Mouse (Mus musculus): ENCODE data around the gene Rxrg. TPM values are rescaled to one million over a fixed set of nuclear protein-coding genes. Genes with fewer than 3 reads are reported as not detected.

The Rxrg gene
- total RNA-seq, 2 experiments from 2014 or later: 69.1 to 81.9 TPM

- peak; percentile 90 to 96 for DNase-seq
Measured at GRCm38 (mm10) chr1:167644866-167645537, 46.8 kb downstream of the Rxrg start.

DNA sequence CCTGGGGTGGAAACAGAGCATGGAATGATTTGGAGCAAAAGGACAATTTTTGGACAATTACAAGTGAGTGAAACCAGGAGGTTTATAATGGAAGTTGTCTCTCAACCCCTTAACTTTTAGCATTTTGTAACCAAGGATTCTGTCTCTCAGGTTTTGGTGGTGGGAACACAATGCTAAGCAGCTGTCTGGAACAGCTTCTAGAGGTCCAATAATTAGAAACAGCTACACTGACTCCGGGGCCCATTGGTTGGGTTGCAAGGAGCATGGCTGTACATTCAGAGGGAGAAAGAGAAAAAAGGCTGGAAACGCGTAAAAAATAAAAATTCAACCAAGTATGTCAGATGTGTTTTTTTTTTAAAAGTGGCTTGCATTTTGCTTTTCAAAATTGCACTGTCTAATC, 50.5 kb downstream of the Rxrg start:
- no peak for DNase-seq

GRCm38 (mm10) chr1:167649122-167649633, 51.0 kb downstream of the Rxrg start:
- peak; percentile 52 to 61 for DNase-seq

- no peak for DNase-seq
Measured at GRCm38 (mm10) chr1:167652336-167652735, 54.2 kb downstream of the Rxrg start.

DNA sequence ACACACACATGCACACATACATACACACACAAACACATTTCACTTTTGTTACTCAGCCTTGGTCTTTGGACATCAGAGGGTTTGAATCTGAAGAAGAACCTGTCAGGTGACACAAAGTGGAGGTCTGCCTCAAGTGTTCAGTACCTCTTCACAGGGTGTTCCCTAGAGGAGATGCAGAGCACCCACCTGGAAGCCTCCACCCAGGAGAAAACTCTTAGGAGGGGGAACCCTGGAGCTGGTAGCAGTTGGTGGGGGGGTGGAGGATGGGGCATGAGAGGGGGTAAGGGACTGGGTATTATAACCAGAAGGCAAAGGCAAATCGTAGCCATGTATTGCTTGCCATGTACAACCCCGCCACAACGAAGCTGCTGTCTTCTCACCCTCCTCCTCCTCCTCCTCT, 60.9 kb downstream of the Rxrg start:
- DNase-seq: no peak

GRCm38 (mm10) chr1:167660521-167661101, 62.4 kb downstream of the Rxrg start:
- DNase-seq: peak; percentile 67 to 80

DNA sequence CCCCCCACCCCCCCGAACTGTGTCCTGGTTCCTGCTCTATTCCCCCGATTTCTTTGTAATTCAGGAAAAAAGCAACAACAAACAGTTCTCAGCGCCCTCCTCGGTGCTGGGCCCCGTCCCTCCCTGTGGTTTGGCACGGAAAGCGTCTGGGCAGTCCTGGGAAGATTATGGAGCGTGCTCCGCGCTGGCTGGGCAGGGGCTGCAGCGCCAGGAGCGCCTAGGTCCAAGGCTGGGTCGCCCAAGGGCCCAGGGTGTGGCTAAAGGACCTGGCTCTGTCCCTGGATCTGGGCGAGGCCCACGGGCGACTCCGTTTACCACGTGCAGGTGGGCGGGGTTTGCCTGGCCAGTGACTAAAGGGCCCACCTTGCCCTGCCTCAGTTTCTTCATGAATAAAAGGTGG, 62.9 kb downstream of the Rxrg start:
- DNase-seq: peak; percentile 49 to 57

DNA sequence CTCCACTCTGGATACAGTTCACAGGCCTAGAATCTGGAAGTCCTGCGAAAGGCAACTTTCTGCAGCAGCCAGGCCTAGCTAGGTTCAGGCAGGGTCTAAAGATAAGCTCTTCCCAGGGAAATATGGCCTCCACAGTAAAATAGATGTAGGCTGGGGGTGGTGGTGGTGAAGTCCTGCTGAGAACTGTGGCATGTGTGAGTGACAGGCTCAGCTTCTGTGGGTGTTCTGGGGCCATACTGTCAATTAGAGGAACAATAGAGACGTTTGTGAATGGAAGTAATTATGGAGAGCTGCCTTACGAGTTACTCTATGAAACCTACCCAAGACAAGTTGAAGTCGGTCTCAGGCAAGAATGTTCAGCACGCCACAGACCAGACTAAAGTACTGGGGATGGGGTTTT, 65.0 kb downstream of the Rxrg start:
- DNase-seq: no peak

DNA sequence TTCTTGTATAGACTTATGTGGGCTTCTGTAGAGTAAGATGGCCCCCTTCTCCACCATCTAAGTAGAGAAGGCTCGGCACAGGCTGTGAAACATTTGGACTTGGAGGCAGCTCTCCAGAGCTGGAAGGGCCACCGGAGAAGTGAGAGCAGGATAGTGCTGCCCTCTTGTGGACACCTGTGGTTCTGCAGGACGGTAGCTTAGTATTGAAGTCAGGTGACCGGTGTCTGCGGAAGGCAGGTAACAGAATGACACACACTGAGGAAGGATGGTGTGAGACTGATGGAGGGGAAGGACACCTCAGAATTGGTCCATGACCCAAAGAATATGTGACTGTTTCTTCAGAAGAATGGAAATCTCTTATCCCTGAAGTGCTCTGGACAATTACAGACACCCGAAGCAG, 71.6 kb downstream of the Rxrg start:
- DNase-seq: peak in 1 of 2 experiments; percentile 72

DNA sequence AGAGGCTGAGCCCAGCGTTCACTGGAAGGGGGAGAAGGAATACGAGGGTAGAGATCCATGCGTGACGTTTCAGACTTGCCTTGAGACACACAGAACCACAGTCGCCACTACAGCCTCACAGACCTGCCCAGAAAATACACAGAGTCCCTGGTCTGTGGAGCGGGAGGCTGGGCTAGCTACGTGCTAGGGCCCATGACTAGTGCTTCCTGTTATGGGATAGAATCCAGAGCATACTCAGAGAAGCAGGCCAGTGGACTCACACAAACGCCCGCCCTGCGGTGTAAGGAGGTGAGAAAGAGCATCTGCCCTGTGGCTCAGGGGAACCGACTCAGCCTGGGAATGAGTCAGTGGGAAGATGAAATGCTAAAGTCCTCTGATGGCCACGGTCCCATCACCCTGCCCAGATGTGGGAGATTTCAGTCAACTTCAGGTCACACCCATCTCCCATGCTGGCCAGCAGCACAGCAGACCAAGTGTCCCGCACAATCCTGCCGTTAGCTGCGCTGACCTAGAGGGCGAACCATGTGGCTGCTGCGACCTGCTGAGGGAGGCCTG, 74.3 kb downstream of the Rxrg start:
- DNase-seq: no peak

DNA sequence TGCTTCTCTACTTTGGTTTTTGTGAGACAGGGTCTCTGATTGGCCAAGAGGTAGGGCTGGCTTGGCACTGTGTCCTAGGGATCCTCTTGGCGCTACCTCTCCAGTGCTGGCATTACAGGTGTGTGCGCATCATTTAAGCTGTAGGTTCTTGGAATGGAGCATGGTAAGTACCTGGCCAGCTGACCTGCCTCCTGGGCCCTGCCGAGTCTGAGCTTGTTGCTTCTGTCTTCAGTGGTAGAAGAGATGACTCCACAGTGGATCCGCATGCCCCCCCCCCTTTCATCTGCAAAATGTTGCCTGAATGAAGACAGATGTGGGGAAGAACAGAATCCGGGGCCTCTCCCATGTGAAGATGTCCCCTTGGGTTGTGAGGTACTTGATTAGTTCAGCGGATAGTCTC, 80.9 kb downstream of the Rxrg start:
- no peak for DNase-seq

- DNase-seq: no peak
Measured at GRCm38 (mm10) chr1:167688001-167688346, 89.8 kb downstream of the Rxrg start.

DNA sequence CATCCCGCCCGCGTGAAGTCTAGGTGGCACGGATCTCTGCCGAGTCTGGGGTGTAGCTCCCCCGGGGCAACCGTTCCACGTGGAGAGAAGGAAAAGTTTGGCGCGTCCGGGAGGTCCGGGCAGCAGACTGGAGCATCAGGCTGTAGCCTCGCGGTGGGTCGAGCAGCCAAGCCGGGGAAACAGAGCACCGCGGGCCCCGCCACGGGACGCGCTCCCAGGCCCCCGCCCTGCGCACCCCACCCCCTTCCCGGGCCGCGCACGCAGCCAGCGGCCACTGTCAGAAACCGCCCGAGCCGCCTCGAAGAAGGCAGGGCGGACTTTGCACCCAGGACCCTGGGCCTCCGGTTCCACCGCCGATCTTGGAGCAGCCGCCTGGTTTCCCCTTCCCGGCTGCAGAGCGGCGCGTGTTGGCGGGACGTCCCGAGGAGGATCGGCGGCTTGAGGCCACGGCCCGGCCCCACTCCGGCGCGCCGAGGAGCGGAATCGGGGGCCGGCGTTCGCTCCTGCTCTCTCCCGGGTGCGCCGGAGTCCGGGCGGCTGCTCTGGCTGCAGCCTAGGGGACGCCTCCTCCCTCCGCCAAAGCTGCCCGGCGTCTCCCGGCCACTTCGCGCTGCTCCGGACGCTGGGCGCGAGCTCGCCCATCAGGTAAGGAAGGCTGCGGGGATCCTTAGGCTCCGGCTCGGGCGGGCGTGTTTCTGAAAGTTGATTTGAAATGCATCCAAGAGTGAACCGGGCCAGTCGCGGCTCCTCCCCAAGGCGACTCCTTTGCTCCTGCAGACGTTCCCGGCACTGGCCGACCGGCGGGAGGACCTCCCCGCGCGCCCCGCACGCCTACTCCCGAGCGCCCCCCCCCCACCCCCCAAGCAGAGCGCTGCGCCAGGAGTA, 90.4 kb downstream of the Rxrg start:
- no peak for DNase-seq

DNA sequence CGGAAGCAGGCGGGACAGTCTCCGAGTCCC, 90.9 kb downstream of the Rxrg start, which contains the start of gene Lmx1a:
Lmx1a (plus strand) TSS at position 6 of the 30 bp plus-strand sequence.
- no peak for DNase-seq

Other genes with a start within 250 kb of the Rxrg start
- 10 to 100 TPM; 17.8 to 20.8 TPM for gene Aldh9a1, start 248.4 kb upstream of the Rxrg start, total RNA-seq (2021)
- gene Mgst3, start 204.5 kb upstream of the Rxrg start, total RNA-seq (2021): 100 to 1,000 TPM; 301 to 305 TPM
- gene Lrrc52, start 131.6 kb upstream of the Rxrg start, total RNA-seq (2021): 1 to 10 TPM; 2.6 to 3.2 TPM
- gene Lmx1a, start 90.9 kb downstream of the Rxrg start, total RNA-seq (2021): not detected

Measured in heart, adult 18-20 months (tissue).